Mouse (Mus musculus) heart, adult 8-10 months (tissue): ENCODE data around the gene Dpy19l2. TPM values are rescaled to one million over a fixed set of nuclear protein-coding genes. Genes with fewer than 3 reads are reported as not detected.
A peak's percentile ranks its signal among the peaks of the same experiment; 100 is the strongest.
"Not testable (repeated sequence)": the region's sequence is repeated elsewhere in the genome, so short reads cannot be mapped to it uniquely, and the experiment has no call there.

Experiments
- DNase-seq: peaks from one replicate; pipeline ENCODE4 v3.0.0; 2022; ENCODE audit warnings: low spot score
- total RNA-seq, 4 experiments: library from RNA; stranded (reverse); gene quantifications; 2 replicates each; pipeline ENCODE4 v1.2.4; 2022

Gene Dpy19l2
- under 1 TPM in 2 of 4 experiments, not detected in 2; 0.08 to 0.09 TPM for total RNA-seq

GRCm38 (mm10) chr9:24695700-24696404 lies at the start of gene Dpy19l2:
Gene Dpy19l2, minus strand, starts transcription at chr9:24696293.
- no peak for DNase-seq

DNA sequence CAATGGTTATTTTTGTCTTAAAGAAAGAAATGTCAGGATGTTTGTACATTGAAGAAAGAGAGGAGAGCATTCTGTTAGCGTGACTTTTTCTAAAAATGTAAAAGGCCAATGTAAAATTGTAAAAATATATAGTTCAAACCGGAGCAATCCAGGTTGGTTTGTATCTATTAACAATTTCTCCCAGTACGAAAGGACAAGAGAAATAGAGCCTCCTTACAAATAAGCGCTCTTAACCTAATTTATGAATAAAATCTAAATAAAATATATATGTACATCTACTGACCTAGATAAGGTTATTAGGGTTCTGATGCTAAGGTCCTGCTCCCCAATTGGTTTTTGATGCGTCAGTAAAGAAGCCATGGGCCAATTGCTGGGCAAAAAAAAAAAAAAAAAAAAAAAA lies 48.9 kb upstream of the Dpy19l2 start:
- DNase-seq, result no peak

GRCm38 (mm10) chr9:24701246-24701645 lies 5.2 kb upstream of the Dpy19l2 start:
- DNase-seq, result no peak

DNA sequence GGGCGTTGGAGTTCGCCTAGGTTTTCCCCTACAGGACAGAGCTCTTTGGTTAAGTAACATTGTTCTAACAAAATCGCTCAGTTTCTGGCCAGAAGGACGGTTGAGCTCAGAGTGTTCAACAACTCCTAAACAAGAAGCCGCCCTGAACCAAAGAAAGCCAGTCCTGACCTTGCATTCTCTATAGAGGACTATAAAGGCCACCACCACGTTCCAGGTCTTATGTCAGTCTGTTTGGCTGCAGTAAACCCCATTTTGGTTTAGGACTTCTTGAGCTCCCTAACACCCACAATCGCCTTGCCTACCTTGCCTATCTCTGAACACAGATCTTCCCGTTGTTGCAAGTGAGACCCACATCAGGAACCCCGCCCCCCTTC lies 299 bp upstream of the Dpy19l2 start:
- no peak for DNase-seq

DNA sequence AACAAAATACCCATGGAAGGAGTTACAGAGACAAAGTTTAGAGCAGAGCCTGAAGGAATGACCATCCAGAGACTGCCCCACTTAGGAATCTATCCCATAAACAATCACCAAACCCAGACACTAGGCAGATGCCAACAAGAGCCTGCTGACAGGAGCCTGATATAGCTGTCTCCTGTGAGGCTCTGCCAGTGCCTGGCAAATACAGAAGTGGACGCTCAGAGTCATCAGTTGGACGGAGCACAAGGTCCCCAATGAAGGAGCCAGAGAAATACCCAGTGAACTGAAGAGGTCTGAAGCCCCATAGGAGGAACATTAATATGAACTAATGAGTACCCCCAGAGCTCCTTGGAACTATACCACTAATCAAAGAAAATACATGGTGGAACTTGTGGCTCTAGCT lies 58.8 kb downstream of the Dpy19l2 start:
- DNase-seq, result not testable (repeated sequence)

DNA sequence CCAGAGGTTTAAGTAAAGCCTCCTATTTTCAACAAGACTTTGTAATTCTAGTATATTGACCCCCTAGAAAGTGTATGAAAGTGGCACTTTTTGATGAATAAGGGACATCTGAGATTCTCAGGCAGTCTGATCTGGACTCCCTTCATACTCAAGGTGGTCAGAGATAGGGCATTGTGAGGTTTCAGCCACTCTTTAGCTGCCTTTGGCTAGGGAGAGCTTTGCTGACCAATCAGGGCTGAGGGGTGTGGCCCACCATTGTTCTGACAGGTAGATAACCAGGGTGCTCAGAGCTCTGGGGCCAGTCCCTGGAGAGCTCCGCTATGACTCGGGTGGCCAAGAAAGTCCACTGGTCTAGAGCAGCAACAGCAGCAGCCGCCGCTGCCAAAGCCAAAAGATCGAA lies 71.2 kb downstream of the Dpy19l2 start, which contains the start of gene Cypt4:
Gene Cypt4, plus strand, starts transcription at position 301 of the 400 bp plus-strand sequence.
- no peak for DNase-seq

DNA sequence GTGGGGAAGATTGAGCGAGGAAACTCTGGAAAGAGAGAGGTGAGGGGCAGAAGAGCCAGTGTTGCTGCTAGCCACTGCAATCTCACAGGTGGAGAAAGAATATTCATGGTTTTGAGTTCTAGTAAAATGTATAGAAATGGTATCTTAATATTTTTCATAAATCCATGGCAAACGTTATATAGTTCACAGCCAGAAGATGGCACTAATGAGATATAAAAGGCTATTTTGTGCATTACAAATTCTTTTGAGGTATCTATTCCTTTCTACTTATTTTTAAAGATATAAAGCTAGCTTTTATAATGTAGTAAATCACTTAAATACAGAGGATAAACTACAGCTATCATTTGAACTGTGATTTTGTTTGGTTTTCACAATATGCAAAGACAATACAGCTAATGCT lies 157.9 kb downstream of the Dpy19l2 start:
- no peak for DNase-seq

DNA sequence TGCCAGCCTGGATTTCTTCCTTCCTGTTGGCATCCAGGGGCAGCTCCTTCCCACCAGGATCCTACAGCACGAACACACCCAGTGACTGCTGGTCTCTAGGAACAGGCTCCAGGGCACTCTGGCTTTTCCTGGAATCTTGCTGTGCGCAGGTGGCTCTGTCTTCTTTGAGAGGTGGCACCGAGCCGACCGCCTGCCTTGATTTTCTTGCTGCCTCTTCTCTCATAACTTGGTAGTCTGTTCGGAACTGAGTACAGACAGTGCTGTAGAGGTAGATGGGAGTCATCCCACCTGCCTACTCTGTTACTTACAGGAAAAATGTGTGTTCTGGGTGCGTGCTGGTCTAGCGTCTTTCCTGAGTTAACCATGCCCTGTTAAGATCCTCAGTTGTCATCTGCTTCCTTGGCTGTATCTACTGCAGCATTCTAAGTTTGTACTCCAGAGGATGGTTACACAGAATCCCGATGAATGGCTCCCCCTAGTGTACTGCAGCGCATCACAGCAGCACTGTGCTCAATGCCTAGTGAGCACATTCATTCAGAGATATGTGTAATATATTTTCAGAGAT lies 179.4 kb downstream of the Dpy19l2 start:
- DNase-seq, result peak; percentile 33

GRCm38 (mm10) chr9:24514078-24514469 lies 182.0 kb downstream of the Dpy19l2 start:
- DNase-seq, result no peak

DNA sequence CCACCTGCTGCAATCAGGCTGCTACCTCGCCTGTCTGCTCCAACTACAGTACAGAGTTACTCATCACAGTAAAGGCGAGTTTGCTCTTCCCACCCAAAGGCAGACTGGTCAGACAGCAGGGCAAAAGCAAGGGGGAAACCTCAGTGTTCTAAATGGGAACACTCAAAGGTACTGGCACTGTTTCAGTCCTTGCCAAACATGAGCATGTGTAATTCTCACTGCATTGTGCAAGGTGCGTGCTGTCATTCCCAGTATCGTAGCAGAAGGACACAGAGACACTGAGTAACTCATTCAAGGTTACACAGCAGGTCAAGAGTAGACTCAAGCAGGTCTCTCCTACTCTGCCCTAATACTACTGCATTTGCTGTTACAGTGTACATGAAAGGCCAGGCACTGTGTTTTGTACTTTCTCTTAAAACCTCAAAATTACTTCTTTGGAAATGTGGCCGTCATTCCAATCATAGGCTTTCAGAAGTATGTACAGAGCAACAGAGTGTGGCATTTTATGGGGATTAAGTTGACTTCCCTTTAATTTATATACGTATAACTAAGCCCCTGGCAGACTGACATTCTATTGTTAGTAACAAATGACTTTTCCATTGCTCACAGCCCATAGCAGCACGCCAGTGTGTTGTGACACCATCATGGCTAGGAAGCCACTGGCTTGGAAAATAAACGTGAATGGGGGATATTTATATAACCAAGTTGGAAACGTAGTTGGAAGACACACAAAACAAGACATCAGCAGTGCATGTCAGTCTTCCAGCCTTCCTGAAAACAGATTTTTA lies 182.6 kb downstream of the Dpy19l2 start:
- no peak for DNase-seq

- no peak for DNase-seq
These were observed 184.0 kb downstream of the Dpy19l2 start for GRCm38 (mm10) chr9:24512121-24512539.

DNA sequence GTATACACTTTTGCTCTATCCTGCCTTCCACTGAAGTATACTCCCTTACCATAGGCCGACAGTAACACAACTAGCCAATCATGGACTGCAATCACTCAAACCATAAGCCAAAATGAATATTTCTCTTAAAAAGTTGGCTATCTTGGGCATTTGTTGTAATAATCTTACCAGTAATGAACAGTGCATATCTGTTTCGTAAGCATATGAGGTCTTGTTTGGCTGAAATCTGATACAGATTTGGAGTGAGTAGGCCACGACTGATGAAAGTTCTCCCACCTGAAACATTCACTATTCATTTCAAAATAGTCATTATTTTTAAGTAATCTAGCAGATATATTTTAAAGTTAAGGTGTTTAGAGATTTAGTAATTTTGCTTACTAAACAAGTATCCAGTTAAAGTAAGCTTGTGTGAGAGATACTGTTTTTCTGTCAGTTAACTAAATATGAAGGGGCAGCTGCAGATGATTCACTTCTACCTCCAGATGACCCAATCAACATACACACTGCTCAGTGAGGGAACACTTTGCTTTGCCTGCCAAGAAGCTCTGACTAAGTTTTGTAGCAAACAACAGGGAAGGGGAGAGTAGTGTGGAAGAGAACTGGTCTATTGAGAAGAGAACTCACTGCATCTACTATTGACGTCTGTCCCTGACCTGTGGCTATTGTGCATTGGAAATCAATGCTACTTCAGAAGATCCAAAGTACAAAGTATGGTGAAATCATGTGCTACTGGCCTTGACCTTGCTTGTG lies 184.5 kb downstream of the Dpy19l2 start:
- DNase-seq, result no peak

GRCm38 (mm10) chr9:24508880-24509279 lies 187.2 kb downstream of the Dpy19l2 start:
- DNase-seq, result no peak

Other genes with a start within 250 kb of the Dpy19l2 start
- gene Dpy19l1, start 193.2 kb downstream of the Dpy19l2 start, total RNA-seq, result 1 to 10 TPM; 5.5 to 7.4 (median 7.4) TPM
- gene Cypt4, start 71.1 kb downstream of the Dpy19l2 start, total RNA-seq, result not detected
- 10 to 100 TPM; 80.1 to 90.6 (median 87.4) TPM for gene Tbx20, start 78.0 kb upstream of the Dpy19l2 start, total RNA-seq